In the genomic region with DNA sequence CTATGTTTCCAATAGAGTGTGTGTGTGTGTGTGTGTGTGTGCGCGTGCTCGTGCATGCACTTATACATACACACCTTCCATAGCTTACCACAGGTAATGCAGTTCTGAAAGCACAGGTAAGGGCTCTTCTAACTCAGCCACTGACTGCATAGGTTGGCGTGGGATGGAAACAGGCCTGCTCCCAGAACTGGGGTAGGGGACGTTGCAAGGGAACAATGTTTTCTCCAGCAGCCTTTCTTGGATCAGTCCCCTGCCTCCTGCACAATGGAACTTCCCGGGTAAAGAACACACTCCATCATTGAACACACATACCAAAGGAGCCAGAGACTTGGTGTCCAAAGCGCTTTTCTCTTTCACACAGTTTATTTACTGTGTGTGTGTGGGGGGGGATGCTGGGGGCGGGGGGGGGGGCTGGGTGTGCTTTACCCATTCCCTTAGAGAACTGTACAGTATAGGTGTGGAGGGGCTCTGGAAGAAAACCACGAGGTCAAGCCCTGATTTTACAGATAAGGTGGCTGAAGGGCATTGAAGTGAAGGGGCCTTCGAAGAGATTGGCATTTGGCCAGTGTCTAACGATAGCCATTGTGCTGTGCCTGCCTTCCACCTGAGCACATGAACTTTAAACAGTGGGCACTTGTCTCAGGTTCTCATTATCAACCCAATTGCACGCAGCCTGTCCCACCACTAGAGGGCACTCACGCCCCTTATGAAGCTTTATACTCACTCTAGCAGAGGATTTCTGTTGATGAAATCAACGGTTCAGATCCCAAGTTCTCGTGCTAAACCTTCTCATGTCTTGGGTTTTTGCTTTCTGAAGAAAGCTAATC, we compare ENCODE assay signal across 7 mouse cellular contexts. TPM values are rescaled to one million over a fixed set of nuclear protein-coding genes. Genes with fewer than 3 reads are reported as not detected.
A peak's percentile ranks its signal among the peaks of the same experiment; 100 is the strongest.
DNase-seq lines count a peak whose midpoint lies in the region; ATAC-seq and TF ChIP-seq lines count a peak whose summit lies in the region.

No protein-coding gene starts in this region.

- WGBS in lung, adult 2 months, result 28% methylated on average over 15 of the region's 15 CpGs

- no peak overlapping the region for H3K4me3 ChIP-seq in ES-Bruce4 (ENCODE audit: low read depth, low read length)
- no peak overlapping the region for H3K4me3 ChIP-seq in lung, adult 2 months (replicated peaks; ENCODE audit: extremely low read depth, low read depth, low read length)

- H3K27ac ChIP-seq in ES-Bruce4 (ENCODE audit: insufficient read depth, low read length), result no peak overlapping the region

- ATAC-seq in common myeloid progenitor, adult 5-6 weeks (replicated peaks; ENCODE audit: low read depth, poor library complexity, severe bottlenecking), result peak; percentile 79
- peak; percentile 72 for ATAC-seq in granulocyte monocyte progenitor cell, adult 5-6 weeks (replicated peaks; ENCODE audit: poor library complexity, severe bottlenecking)

- H3K4me1 ChIP-seq in ES-Bruce4 (ENCODE audit: control insufficient read depth, insufficient read depth, low read length), result no peaks in the 10 kb centered on the region
- H3K4me1 ChIP-seq in lung, adult 2 months (ENCODE audit: control insufficient read depth, insufficient read depth, low read length), result no peaks in the 10 kb centered on the region

- no peak overlapping the region for H3K9ac ChIP-seq in ES-Bruce4 (ENCODE audit: low read depth, poor library complexity, severe bottlenecking)

- DNase-seq in T-cell, adult 2 months (ENCODE audit: low spot score), result peak; percentile 23
- DNase-seq in kidney, postnatal 4 days, result peak; percentile 78 to 80
- DNase-seq in lung, adult 2 months, result peak; percentile 62
- peak; percentile 54 for DNase-seq in right cerebral cortex, postnatal 25 days

- no peak for TF ChIP-seq POLR2A in ES-Bruce4 (IDR thresholded peaks at IDR 0.05; ENCODE audit: insufficient read depth, low read length)
- TF ChIP-seq POLR2A in lung, adult 2 months (IDR thresholded peaks at IDR 0.05; ENCODE audit: borderline replicate concordance, extremely low read depth, low read depth, low read length), result no peak

- H3K27me3 ChIP-seq in ES-Bruce4 (ENCODE audit: control insufficient read depth, insufficient read depth, low read length, poor library complexity, severe bottlenecking), result no peaks in the 10 kb centered on the region

- TF ChIP-seq EP300 in ES-Bruce4 (IDR thresholded peaks at IDR 0.05; ENCODE audit: insufficient read depth, low read depth, low read length), result no peak

- no peaks in the 10 kb centered on the region for H3K9me3 ChIP-seq in ES-Bruce4 (replicated peaks; ENCODE audit: control insufficient read depth, insufficient read depth, low read length, poor library complexity, severe bottlenecking)

- no peaks in the 10 kb centered on the region for H3K36me3 ChIP-seq in ES-Bruce4 (ENCODE audit: control insufficient read depth, insufficient read depth, low read length, poor library complexity, severe bottlenecking)

- peak; percentile 87 for TF ChIP-seq CTCF in ES-Bruce4 (IDR thresholded peaks at IDR 0.05; ENCODE audit: low read depth, low read length)
- peak; percentile 92 for TF ChIP-seq CTCF in lung, adult 2 months (IDR thresholded peaks at IDR 0.05; ENCODE audit: insufficient read depth, low read length)

RNA-seq across cellular contexts. Expression of gene C2cd4b, which starts 48.0 kb away (rescaled TPM):
- 0.50 TPM in 1 of 2 replicates, not detected in the other for polyA plus RNA-seq in ES-Bruce4 (2011; ENCODE audit: insufficient read depth, insufficient read length, low read depth, missing spikeins)
- total RNA-seq in common myeloid progenitor, adult 5-6 weeks (2017), result not detected in 2 replicates
- total RNA-seq in granulocyte monocyte progenitor cell, adult 5-6 weeks (2014; fragmentation: Nextera tagmentation), result not detected in 2 replicates
- total RNA-seq in granulocyte monocyte progenitor cell, adult 5-6 weeks (2017), result not detected in 2 replicates
- 10.6 and 21.0 TPM in 2 replicates for polyA plus RNA-seq in lung, adult 2 months (2012; rRNA removed)

Comparison
In these comparisons a context has a peak if more than half of its experiments do, and no peak if none do; other contexts are left out.
1. DNase-seq: peak in every context shown above with its lines; median percentile 79 in kidney, postnatal 4 days; 62 in lung, adult 2 months; 54 in right cerebral cortex, postnatal 25 days; 23 in T-cell, adult 2 months.